Mouse (Mus musculus): Measurements from ENCODE around the gene Fdps. TPM values are rescaled to one million over a fixed set of nuclear protein-coding genes. Genes with fewer than 3 reads are reported as not detected.

Gene Fdps
- polyA plus RNA-seq, 1 experiment = 202 TPM

GRCm38 (mm10) chr3:89101459-89101811 is 324 bp downstream of the Fdps start:
- DNase-seq (ENCODE audit: low read depth) = no peak
- TF ChIP-seq CTCF (IDR thresholded peaks at IDR 0.05; ENCODE audit: borderline replicate concordance, extremely low read depth, insufficient read depth, insufficient read length) (no peak), POLR2A (IDR thresholded peaks at IDR 0.05; ENCODE audit: borderline replicate concordance, extremely low read depth, insufficient read depth, insufficient read length, poor library complexity, severe bottlenecking) (no peak)

DNA sequence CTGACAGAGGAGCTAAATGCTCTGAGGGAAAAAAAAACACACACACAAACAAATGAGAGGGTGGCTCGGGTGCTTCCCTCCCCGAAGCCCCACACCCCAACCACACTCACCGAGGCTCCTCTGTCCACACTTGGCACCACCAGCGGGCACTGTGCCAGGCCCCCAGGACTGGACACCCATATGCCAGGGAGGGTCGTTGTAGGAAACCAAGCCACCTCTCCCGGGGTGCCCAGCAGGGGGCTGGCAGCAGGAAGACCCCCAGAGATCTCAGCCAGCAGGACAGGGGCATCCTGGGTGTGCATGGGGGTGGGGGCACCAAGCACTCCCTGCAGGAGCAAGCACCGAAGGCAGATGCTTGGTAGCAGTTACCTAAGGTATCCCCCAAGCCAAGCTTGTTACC is 948 bp downstream of the Fdps start, which contains the start of gene Gm43738:
Gm43738 (minus strand) TSS at position 289 of the 400 bp plus-strand sequence.
- DNase-seq (ENCODE audit: low read depth) = peak; percentile 8
- TF ChIP-seq POLR2A (IDR thresholded peaks at IDR 0.05; ENCODE audit: borderline replicate concordance, extremely low read depth, insufficient read depth, insufficient read length, poor library complexity, severe bottlenecking) (no peak), CTCF (IDR thresholded peaks at IDR 0.05; ENCODE audit: borderline replicate concordance, extremely low read depth, insufficient read depth, insufficient read length) (no peak)

DNA sequence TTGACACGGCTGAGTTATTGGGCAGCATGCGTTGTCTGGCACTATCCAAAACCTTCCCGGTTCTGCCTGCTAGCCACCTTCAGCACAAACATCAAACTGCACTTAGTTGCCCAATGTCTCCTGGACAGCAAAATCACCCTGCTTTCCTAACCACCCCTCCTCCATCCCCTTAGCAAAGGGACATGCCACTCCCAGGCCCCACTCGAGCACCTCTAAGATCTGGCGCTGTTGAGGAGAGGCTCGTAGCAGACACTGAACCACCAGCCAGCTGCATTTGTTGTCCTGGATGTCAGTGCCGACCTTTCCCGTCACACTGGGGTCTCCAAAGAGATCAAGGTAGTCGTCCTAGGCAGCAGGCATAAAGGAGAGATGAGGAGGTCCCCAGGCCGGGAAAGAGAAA is 7.7 kb downstream of the Fdps start:
- no peak for DNase-seq (ENCODE audit: low read depth)
- TF ChIP-seq POLR2A (IDR thresholded peaks at IDR 0.05; ENCODE audit: borderline replicate concordance, extremely low read depth, insufficient read depth, insufficient read length, poor library complexity, severe bottlenecking) = no peak
- no peak for TF ChIP-seq CTCF (IDR thresholded peaks at IDR 0.05; ENCODE audit: borderline replicate concordance, extremely low read depth, insufficient read depth, insufficient read length)

GRCm38 (mm10) chr3:89093175-89093574 is 8.6 kb downstream of the Fdps start, which contains the start of gene Rusc1:
TSS of gene Rusc1 (minus strand) at chr3:89093311.
- DNase-seq (ENCODE audit: low read depth) = peak; percentile 97
- TF ChIP-seq CTCF (IDR thresholded peaks at IDR 0.05; ENCODE audit: borderline replicate concordance, extremely low read depth, insufficient read depth, insufficient read length) = no peak
- TF ChIP-seq POLR2A (IDR thresholded peaks at IDR 0.05; ENCODE audit: borderline replicate concordance, extremely low read depth, insufficient read depth, insufficient read length, poor library complexity, severe bottlenecking) = peak; percentile 55; the same call in 1 of the 2 replicates

DNA sequence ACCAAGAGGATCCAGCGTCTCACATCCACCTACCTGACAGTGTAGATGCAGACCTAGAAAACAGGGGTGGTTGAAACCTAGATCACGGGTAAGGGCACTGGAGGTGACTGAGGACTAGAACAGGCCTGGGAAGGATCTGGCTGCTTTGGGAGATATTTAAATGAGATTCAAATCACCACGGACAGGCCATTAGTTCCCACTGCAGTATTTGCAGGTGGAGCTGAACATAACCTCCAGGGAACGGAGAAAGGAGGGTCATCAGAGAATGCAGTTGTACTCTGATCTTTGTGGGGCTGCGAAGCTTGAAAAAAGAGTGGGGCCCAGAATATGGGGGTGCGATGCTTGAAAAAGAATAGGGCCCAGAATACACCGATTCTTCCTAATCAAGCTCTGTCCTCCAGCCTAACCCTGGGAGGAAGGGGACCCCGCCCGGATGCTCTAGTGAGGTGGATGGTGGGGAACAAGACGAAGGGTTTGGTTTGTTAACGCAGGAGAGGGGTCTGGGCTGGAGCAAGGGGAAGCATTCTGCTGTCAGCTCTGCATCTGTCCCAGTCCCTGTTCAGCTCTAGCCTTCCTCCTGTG is 9.2 kb downstream of the Fdps start:
- peak; percentile 11 for DNase-seq (ENCODE audit: low read depth)
- TF ChIP-seq CTCF (IDR thresholded peaks at IDR 0.05; ENCODE audit: borderline replicate concordance, extremely low read depth, insufficient read depth, insufficient read length) (no peak), POLR2A (IDR thresholded peaks at IDR 0.05; ENCODE audit: borderline replicate concordance, extremely low read depth, insufficient read depth, insufficient read length, poor library complexity, severe bottlenecking) (no peak)

GRCm38 (mm10) chr3:89091811-89092508 is 9.8 kb downstream of the Fdps start:
- TF ChIP-seq CTCF (IDR thresholded peaks at IDR 0.05; ENCODE audit: borderline replicate concordance, extremely low read depth, insufficient read depth, insufficient read length) = no peak
- no peak for TF ChIP-seq POLR2A (IDR thresholded peaks at IDR 0.05; ENCODE audit: borderline replicate concordance, extremely low read depth, insufficient read depth, insufficient read length, poor library complexity, severe bottlenecking)
- peak; percentile 5 for DNase-seq (ENCODE audit: low read depth)

- peak; percentile 83 for DNase-seq (ENCODE audit: low read depth)
These were observed 10.8 kb downstream of the Fdps start for GRCm38 (mm10) chr3:89090694-89091655.

DNA sequence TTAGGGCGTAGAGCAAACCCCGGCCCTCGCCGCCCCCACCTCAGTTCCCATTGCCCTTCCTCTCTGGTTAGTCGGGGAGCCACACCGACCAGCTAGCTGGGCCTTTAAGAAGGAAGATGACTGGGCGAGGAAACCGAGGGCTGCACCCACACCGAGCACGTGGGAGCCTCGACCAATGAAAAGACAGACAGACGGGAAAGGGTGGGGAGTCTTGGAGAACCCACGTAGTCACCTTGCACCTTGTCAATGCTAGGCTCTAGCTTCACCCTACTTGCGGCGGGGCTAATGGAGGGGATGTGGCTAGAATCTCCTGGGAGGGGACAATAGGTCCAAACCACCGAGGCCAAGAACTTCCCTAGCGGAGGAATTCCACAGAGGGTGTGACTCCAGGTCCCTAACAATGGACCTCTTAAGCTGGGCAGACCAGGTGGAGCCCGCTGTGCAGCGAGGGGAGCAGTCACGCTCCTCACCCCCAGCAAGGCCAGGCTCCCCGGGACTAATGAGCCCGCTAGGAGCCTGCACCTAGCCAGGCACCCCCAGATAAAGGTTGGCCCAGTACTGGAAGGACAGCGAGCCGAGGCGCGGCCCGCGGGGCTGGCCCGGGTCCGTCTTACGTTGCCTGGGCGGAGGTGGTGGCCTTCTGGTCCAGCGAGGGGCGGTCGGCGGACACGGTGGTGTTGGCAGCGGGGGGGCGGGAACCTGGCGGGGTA is 11.7 kb downstream of the Fdps start:
- TF ChIP-seq CTCF (IDR thresholded peaks at IDR 0.05; ENCODE audit: borderline replicate concordance, extremely low read depth, insufficient read depth, insufficient read length) (no peak), POLR2A (IDR thresholded peaks at IDR 0.05; ENCODE audit: borderline replicate concordance, extremely low read depth, insufficient read depth, insufficient read length, poor library complexity, severe bottlenecking) (no peak)
- DNase-seq (ENCODE audit: low read depth) = peak; percentile 92

More at GRCm38 (mm10) chr3:89090694-89091655, 10.8 kb downstream of the Fdps start:
- TF ChIP-seq POLR2A (IDR thresholded peaks at IDR 0.05; ENCODE audit: borderline replicate concordance, extremely low read depth, insufficient read depth, insufficient read length, poor library complexity, severe bottlenecking) = 0 out of 2 replicates have a peak, but pooled peaks have one; percentile 24
- TF ChIP-seq CTCF (IDR thresholded peaks at IDR 0.05; ENCODE audit: borderline replicate concordance, extremely low read depth, insufficient read depth, insufficient read length) = peak; percentile 75

- no peak for TF ChIP-seq CTCF (IDR thresholded peaks at IDR 0.05; ENCODE audit: borderline replicate concordance, extremely low read depth, insufficient read depth, insufficient read length)
- no peak for TF ChIP-seq POLR2A (IDR thresholded peaks at IDR 0.05; ENCODE audit: borderline replicate concordance, extremely low read depth, insufficient read depth, insufficient read length, poor library complexity, severe bottlenecking)
These were observed 12.8 kb downstream of the Fdps start for GRCm38 (mm10) chr3:89088974-89089373.

GRCm38 (mm10) chr3:89087338-89088110 is 14.2 kb downstream of the Fdps start:
- TF ChIP-seq CTCF (IDR thresholded peaks at IDR 0.05; ENCODE audit: borderline replicate concordance, extremely low read depth, insufficient read depth, insufficient read length) (peak; percentile 71), POLR2A (IDR thresholded peaks at IDR 0.05; ENCODE audit: borderline replicate concordance, extremely low read depth, insufficient read depth, insufficient read length, poor library complexity, severe bottlenecking) (no peak)
- DNase-seq (ENCODE audit: low read depth) = peak; percentile 82

More at GRCm38 (mm10) chr3:89088974-89089373, 12.8 kb downstream of the Fdps start:
- DNase-seq (ENCODE audit: low read depth) = no peak
